Mouse (Mus musculus): Measurements from ENCODE around the gene Nxt1. TPM values are rescaled to one million over a fixed set of nuclear protein-coding genes. Genes with fewer than 3 reads are reported as not detected.

Nxt1 gene
- polyA plus RNA-seq, 1 experiment, result 37.5 TPM

- no peak for TF ChIP-seq GATA1 (IDR thresholded peaks at IDR 0.05; ENCODE audit: low read length)
Measured at GRCm38 (mm10) chr2:148681461-148681891, 9.1 kb downstream of the Nxt1 start.

DNA sequence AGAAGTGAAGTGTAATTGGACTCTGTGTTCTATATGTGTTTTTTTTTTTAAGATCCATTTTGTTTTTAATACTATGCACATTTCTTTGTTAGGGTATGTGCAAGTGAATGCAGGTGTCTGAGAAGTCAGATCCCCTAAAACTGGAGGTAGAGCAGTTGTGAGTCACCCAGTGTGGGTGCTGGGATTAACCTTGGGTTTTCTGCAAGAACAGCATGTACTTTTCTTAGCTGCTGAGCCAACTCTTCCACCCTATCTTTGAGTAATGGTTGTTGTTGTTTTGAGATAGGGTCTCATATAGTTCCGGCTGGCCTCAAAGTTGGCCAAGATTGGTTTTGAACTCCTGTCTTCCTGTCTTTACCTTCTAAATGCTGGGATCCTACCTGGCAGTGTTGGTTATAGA, 10.6 kb downstream of the Nxt1 start:
- TF ChIP-seq GATA1 (IDR thresholded peaks at IDR 0.05; ENCODE audit: low read length), result no peak

DNA sequence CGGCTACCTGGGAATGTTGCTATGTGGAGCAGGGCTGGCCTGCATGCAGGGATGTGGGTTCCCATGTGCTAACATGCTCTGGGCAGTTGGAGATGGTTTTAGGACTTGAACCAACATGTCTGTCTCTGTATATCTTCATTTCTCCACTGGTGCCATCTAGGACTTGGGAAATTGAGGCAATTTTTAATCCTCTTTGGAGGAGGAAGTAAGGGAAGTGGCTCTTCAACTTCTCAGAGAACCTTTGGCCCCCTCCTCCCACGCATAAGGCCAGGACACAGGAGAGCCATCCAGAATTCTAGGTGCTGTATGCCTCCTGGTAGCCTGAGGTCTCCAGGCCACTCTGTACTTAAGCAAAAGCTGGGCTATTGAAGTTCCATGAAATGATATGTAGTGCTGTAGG, 12.6 kb downstream of the Nxt1 start:
- no peak for TF ChIP-seq GATA1 (IDR thresholded peaks at IDR 0.05; ENCODE audit: low read length)

GRCm38 (mm10) chr2:148685709-148686108, 13.3 kb downstream of the Nxt1 start:
- no peak for TF ChIP-seq GATA1 (IDR thresholded peaks at IDR 0.05; ENCODE audit: low read length)

DNA sequence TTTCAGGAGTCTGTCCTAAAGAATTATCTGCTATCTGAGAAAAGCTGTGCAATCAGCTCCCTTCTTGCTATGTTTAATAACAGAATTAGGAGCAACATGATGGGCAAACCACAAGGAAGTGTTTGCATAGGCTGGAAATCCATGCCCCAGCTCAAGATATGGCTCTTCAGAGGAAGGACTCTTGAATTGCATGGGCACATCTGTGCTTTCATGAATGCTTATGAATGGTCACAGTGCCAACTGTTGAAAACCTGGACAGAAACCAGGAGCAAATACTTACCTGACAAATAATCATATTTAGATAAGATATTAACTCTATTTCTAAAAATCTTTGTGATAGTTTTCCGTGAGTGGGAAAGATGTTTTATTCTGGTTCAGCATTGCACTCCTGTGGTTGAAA, 14.5 kb downstream of the Nxt1 start:
- TF ChIP-seq GATA1 (IDR thresholded peaks at IDR 0.05; ENCODE audit: low read length), result no peak

DNA sequence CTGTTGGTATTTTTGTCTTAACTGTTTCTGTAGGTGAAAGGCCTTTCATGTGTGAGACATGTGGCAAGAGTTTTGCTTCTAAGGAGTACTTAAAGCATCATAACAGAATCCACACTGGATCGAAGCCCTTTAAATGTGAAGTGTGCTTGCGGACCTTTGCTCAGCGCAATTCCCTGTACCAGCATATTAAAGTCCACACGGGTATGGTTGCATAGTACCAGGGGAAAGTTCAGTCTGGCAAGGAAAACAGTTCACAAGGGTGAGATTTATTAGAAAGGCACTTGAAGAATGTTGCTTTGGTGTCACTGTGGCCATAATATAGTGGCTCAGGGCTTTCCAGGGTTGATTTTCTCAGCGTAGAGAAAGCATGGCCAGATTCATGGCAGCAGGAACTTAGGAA, 15.6 kb downstream of the Nxt1 start:
- TF ChIP-seq GATA1 (IDR thresholded peaks at IDR 0.05; ENCODE audit: low read length), result no peak

DNA sequence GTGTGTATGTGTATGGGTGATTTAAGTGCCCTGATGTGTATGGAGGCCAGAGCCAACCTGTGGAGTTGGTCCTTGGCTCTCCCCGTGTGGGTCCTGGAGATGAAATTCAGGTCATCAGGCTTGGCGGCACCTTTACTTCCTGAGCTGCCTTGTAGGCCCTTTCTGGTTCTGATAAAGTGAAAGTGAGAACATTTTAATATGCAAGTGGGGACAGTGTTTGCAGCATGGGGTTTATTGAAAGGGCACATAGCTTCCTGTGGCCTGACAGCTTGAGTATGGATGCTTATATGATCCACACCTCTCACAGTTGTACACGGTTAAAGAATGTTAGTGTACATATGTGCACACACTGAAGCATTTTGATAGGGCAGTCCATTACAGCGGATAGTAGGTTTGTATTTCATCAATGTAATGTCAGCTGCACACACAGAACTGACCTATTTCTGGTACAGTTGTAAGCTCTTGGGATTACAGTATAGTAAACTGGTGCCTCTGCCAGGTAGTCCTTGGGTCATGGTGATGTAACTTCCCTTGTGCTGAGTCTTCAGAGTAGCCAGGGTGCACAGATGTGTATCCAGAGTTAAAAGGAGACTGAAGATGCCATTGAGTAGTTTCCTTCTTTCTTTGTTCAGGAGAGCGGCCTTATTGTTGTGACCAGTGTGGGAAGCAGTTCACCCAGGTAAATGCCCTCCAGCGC, 17.2 kb downstream of the Nxt1 start:
- TF ChIP-seq GATA1 (IDR thresholded peaks at IDR 0.05; ENCODE audit: low read length), result no peak

DNA sequence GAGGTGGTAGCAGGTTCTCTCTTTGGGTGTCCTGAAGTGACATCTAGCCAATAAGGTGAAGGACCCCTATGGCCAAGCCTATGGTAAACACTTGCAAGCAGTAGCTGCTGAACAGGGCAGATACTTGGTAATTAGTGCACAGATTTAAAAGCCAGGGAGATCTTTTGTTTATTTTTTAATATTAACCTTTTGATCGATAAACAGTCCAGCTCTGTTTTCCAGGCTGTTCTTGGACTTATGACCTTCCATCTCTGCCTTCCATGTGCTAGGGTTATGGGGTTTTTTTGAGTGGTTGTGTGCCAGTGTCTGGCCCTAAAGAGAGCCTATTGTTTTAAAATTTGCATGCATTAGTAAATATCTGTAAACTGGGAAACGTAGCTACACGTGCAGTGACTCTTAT, 17.9 kb downstream of the Nxt1 start:
- TF ChIP-seq GATA1 (IDR thresholded peaks at IDR 0.05; ENCODE audit: low read length), result no peak

DNA sequence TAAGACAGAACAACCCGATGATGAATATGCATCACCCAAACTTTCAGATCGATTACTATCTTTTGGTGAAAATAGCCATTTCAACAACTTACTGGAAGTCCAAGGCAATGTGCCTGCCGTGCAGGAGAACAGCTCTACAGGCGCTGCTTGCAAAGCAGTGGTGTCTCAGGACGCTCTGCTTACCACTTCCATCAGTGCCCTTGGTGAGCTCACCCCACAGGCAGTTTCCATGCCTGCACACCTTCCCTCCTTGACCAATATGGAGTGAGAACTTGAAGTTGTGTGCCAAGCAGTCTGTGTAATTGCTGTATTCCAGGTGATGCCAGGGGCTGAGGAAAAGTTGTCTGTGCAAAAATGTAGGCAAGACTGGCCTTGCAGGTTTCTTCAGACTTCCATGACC, 18.4 kb downstream of the Nxt1 start:
- no peak for TF ChIP-seq GATA1 (IDR thresholded peaks at IDR 0.05; ENCODE audit: low read length)

DNA sequence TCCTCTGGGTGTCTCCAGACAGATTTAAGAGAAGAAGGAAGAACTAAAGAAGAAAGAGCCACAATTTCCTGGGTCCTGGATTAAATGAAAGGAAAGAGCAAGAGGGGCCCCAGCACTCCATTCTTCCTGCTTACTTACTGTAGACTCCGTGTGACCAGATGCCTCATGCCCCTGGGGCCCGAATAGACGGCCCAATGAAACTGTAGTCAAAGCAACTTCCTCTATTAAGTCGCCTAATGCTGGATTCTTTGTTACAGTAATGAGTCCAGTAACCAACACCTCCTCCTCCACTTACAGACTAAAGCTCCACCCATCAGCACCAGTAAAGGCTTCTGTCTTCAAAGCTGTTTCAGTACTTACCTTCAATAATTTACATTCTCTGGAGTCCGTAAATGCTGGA, 26.2 kb downstream of the Nxt1 start:
- TF ChIP-seq GATA1 (IDR thresholded peaks at IDR 0.05; ENCODE audit: low read length), result no peak

- TF ChIP-seq GATA1 (IDR thresholded peaks at IDR 0.05; ENCODE audit: low read length), result no peak
Measured at GRCm38 (mm10) chr2:148706409-148707201, 34.2 kb downstream of the Nxt1 start.

DNA sequence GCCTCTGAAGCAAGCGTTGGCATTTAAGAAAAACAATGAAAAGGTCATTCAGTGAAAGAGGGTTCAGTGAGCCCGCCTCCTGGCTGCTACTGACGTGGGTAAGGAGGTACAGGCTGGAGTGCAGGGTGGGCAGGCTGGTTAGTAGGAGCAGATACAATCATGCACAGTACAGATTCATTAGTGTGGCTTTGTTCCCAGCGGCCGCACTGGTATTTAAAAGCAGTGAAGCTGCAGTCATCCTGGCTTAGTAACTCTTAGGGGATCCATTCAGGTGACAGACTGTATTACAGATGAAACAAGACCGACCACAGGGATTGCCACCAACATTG, 34.8 kb downstream of the Nxt1 start:
- no peak for TF ChIP-seq GATA1 (IDR thresholded peaks at IDR 0.05; ENCODE audit: low read length)

- no peak for TF ChIP-seq GATA1 (IDR thresholded peaks at IDR 0.05; ENCODE audit: low read length)
Measured at GRCm38 (mm10) chr2:148712326-148712725, 39.9 kb downstream of the Nxt1 start.

GRCm38 (mm10) chr2:148717072-148717471, 44.7 kb downstream of the Nxt1 start:
- TF ChIP-seq GATA1 (IDR thresholded peaks at IDR 0.05; ENCODE audit: low read length), result no peak

GRCm38 (mm10) chr2:148719271-148719995, 47.0 kb downstream of the Nxt1 start:
- no peak for TF ChIP-seq GATA1 (IDR thresholded peaks at IDR 0.05; ENCODE audit: low read length)

Other genes with a start within 250 kb of the Nxt1 start
- not detected in 2 replicates for gene Cd93, start 229.0 kb upstream of the Nxt1 start, polyA plus RNA-seq (2012)
- 11.9 and 14.9 TPM in 2 replicates for gene Gzf1, start 8.4 kb downstream of the Nxt1 start, polyA plus RNA-seq (2012)
- not detected in 2 replicates for gene Napb, start 59.9 kb downstream of the Nxt1 start, polyA plus RNA-seq (2012)
- gene Cstl1, start 77.8 kb downstream of the Nxt1 start, polyA plus RNA-seq (2012), result not detected in 2 replicates
- not detected in 2 replicates for gene Cst11, start 98.9 kb downstream of the Nxt1 start, polyA plus RNA-seq (2012)
- not detected in 2 replicates for gene 8030411F24Rik, start 109.4 kb downstream of the Nxt1 start, polyA plus RNA-seq (2012)
- gene Cst12, start 116.8 kb downstream of the Nxt1 start, polyA plus RNA-seq (2012), result not detected in 2 replicates
- not detected in 2 replicates for gene Cst8, start 126.2 kb downstream of the Nxt1 start, polyA plus RNA-seq (2012)
- gene Cst13, start 147.5 kb downstream of the Nxt1 start, polyA plus RNA-seq (2012), result not detected in 2 replicates
- not detected in 2 replicates for gene Cst9, start 162.5 kb downstream of the Nxt1 start, polyA plus RNA-seq (2012)
- gene 9230104L09Rik, start 192.4 kb downstream of the Nxt1 start, polyA plus RNA-seq (2012), result not detected in 2 replicates
- gene Cst3, start 203.1 kb downstream of the Nxt1 start, polyA plus RNA-seq (2012), result 103 and 150 TPM in 2 replicates

Data from G1E-ER4 (cell line).